Mouse (Mus musculus) liver, embryonic 16.5 days (tissue): ENCODE data around the gene Ptpra. TPM values are rescaled to one million over a fixed set of nuclear protein-coding genes. Genes with fewer than 3 reads are reported as not detected.

Experiments
- ATAC-seq: fragments of 200-750 bp; cut with Nextera tagmentation; 2 replicates; pipeline ENCODE4 v1.8.0; 2017; ENCODE audit warnings: low read depth, mild to moderate bottlenecking, moderate number of reproducible peaks, moderate library complexity
- H3K27ac ChIP-seq: fragments of 300-500 bp; sonication (generic); 2 replicates; pipeline ENCODE4 v1.5.1; 2014; ENCODE audit warnings: mild to moderate bottlenecking, low read length
- H3K27me3 ChIP-seq: fragments of 300-500 bp; sonication (generic); 2 replicates; pipeline ENCODE4 v1.6.1; 2014; ENCODE audit warnings: low read depth, low read length, mixed read lengths; ENCODE audit not compliant: control insufficient read depth, insufficient read depth
- H3K36me3 ChIP-seq: fragments of 300-500 bp; sonication (generic); 2 replicates; pipeline ENCODE4 v1.6.1; 2014; ENCODE audit warnings: mild to moderate bottlenecking; ENCODE audit not compliant: control insufficient read depth, insufficient read depth
- H3K4me1 ChIP-seq: fragments of 300-500 bp; sonication (generic); 2 replicates; pipeline ENCODE4 v1.6.1; 2014; ENCODE audit warnings: low read depth, low read length, mixed read lengths; ENCODE audit not compliant: control insufficient read depth
- H3K4me2 ChIP-seq: fragments of 300-500 bp; sonication (generic); 2 replicates; pipeline ENCODE4 v1.6.1; 2014; ENCODE audit warnings: low read depth, low read length, mixed read lengths
- H3K4me3 ChIP-seq: fragments of 300-500 bp; sonication (generic); 2 replicates; pipeline ENCODE4 v1.5.1; 2014; ENCODE audit warnings: low read depth, mild to moderate bottlenecking, low read length
- H3K9ac ChIP-seq: fragments of 300-500 bp; sonication (generic); 2 replicates; pipeline ENCODE4 v1.6.1; 2014; ENCODE audit warnings: low read depth, low read length
- H3K9me3 ChIP-seq: fragments of 300-500 bp; sonication (generic); replicated peaks from 2 replicates; pipeline ENCODE4 v1.6.1; 2016; ENCODE audit warnings: low read length; ENCODE audit not compliant: control insufficient read depth
- WGBS: fragments of 180-500 bp; shearing (Covaris S2); extraction: QIAGEN DNeasy Blood & Tissue Kit; methylation state at CpG from one replicate; pipeline ENCODE4 v1.1.7; 2014; ENCODE audit not compliant: insufficient replicate concordance; 5-methylcytosine and 5-hydroxymethylcytosine counted together
- polyA plus RNA-seq: library from polyadenylated mRNA; unstranded; fragments of >200 nt; fragmentation: Nextera tagmentation; extraction: Ambion mirVana; gene quantifications from 2 replicates; pipeline ENCODE4 v1.2.1, GENCODE M21; 2015

The Ptpra gene
- polyA plus RNA-seq, 1 experiment from 2014 or later: 29.6 TPM

- no peaks in the 10 kb centered on the region for H3K9me3 ChIP-seq
- 81% methylated on average over 26 of the region's 26 CpGs for WGBS
- H3K27ac ChIP-seq: no peak overlapping the region
- no peak for ATAC-seq
- no peaks in the 10 kb centered on the region for H3K27me3 ChIP-seq
- H3K4me3 ChIP-seq: no peak overlapping the region
- no peak overlapping the region for H3K4me2 ChIP-seq
- peaks cover 14% of the 10 kb centered on the region for H3K4me1 ChIP-seq
- no peaks in the 10 kb centered on the region for H3K36me3 ChIP-seq
- H3K9ac ChIP-seq: no peak overlapping the region
These were observed 28.1 kb upstream of the Ptpra start for GRCm38 (mm10) chr2:130421781-130422620.

GRCm38 (mm10) chr2:130423397-130424125, 26.5 kb upstream of the Ptpra start:
- Histone ChIP-seq H3K4me1 (peaks cover 14% of the 10 kb centered on the region), H3K4me3 (peak overlapping the region; percentile 87), H3K27ac (peak overlapping the region; percentile 83), H3K4me2 (peak overlapping the region; percentile 96), H3K36me3 (no peaks in the 10 kb centered on the region), H3K9me3 (no peaks in the 10 kb centered on the region), H3K9ac (peak overlapping the region; percentile 86), H3K27me3 (no peaks in the 10 kb centered on the region)
- peak; percentile 49 for ATAC-seq
- WGBS: 16% methylated on average over 49 of the region's 49 CpGs

- peak; percentile 92 for ATAC-seq
- Histone ChIP-seq H3K4me1 (peaks cover 14% of the 10 kb centered on the region), H3K4me3 (peak within 1 kb of the TSS; percentile 87), H3K4me2 (peak within 1 kb of the TSS; percentile 96), H3K27ac (peak within 1 kb of the TSS; percentile 83), H3K9me3 (no peaks in the 10 kb centered on the region), H3K36me3 (no peaks in the 10 kb centered on the region), H3K27me3 (no peaks in the 10 kb centered on the region), H3K9ac (peak within 1 kb of the TSS; percentile 86)
- under 1% methylated on average over 58 of the region's 58 CpGs for WGBS
These were observed 25.8 kb upstream of the Ptpra start, which contains the start of the genes Vps16 and Pced1a for GRCm38 (mm10) chr2:130424126-130424853. Gene Vps16, plus strand, starts transcription at chr2:130424339. Gene Pced1a, minus strand, starts transcription at chr2:130424701.

GRCm38 (mm10) chr2:130425112-130425511, 25.0 kb upstream of the Ptpra start:
- no peak overlapping the region for H3K27ac ChIP-seq
- no peak for ATAC-seq
- H3K4me2 ChIP-seq: peak overlapping the region; percentile 96
- no peaks in the 10 kb centered on the region for H3K27me3 ChIP-seq
- peak overlapping the region; percentile 87 for H3K4me3 ChIP-seq
- H3K36me3 ChIP-seq: no peaks in the 10 kb centered on the region
- H3K9me3 ChIP-seq: no peaks in the 10 kb centered on the region
- 16% methylated on average over 5 of the region's 5 CpGs for WGBS
- peak overlapping the region; percentile 86 for H3K9ac ChIP-seq
- H3K4me1 ChIP-seq: peaks cover 17% of the 10 kb centered on the region

- Histone ChIP-seq H3K9me3 (no peaks in the 10 kb centered on the region), H3K4me3 (no peak overlapping the region), H3K27ac (no peak overlapping the region), H3K4me2 (no peak overlapping the region), H3K9ac (no peak overlapping the region), H3K27me3 (no peaks in the 10 kb centered on the region), H3K36me3 (no peaks in the 10 kb centered on the region), H3K4me1 (peaks cover 8% of the 10 kb centered on the region)
- no peak for ATAC-seq
- 58% methylated on average over 2 of the region's 2 CpGs for WGBS
These were observed 20.2 kb upstream of the Ptpra start for GRCm38 (mm10) chr2:130429851-130430250.

- no peak for ATAC-seq
- Histone ChIP-seq H3K27me3 (no peaks in the 10 kb centered on the region), H3K4me3 (no peak overlapping the region), H3K27ac (no peak overlapping the region), H3K4me1 (peaks cover 2% of the 10 kb centered on the region), H3K9me3 (no peaks in the 10 kb centered on the region), H3K36me3 (no peaks in the 10 kb centered on the region), H3K4me2 (no peak overlapping the region), H3K9ac (no peak overlapping the region)
- WGBS: 59% methylated on average over 3 of the region's 3 CpGs
These were observed 19.6 kb upstream of the Ptpra start for GRCm38 (mm10) chr2:130430484-130430883.

- WGBS: 71% methylated on average over 3 of the region's 3 CpGs
- no peak for ATAC-seq
- Histone ChIP-seq H3K27ac (no peak overlapping the region), H3K4me1 (peaks cover 2% of the 10 kb centered on the region), H3K9me3 (no peaks in the 10 kb centered on the region), H3K27me3 (no peaks in the 10 kb centered on the region), H3K36me3 (no peaks in the 10 kb centered on the region), H3K9ac (no peak overlapping the region), H3K4me3 (no peak overlapping the region), H3K4me2 (no peak overlapping the region)
These were observed 17.9 kb upstream of the Ptpra start for GRCm38 (mm10) chr2:130432157-130432556.

GRCm38 (mm10) chr2:130433152-130433551, 16.9 kb upstream of the Ptpra start:
- WGBS: 20% methylated on average over 4 of the region's 4 CpGs
- Histone ChIP-seq H3K36me3 (peaks cover 5% of the 10 kb centered on the region), H3K4me3 (no peak overlapping the region), H3K4me2 (no peak overlapping the region), H3K9me3 (no peaks in the 10 kb centered on the region), H3K27ac (no peak overlapping the region), H3K4me1 (peaks cover 2% of the 10 kb centered on the region), H3K27me3 (no peaks in the 10 kb centered on the region), H3K9ac (no peak overlapping the region)
- ATAC-seq: peak; percentile 9; the same call in 1 of the 2 replicates
